Mouse (Mus musculus): ENCODE results near the gene Fam184b. TPM values are rescaled to one million over a fixed set of nuclear protein-coding genes. Genes with fewer than 3 reads are reported as not detected.

The Fam184b gene
- polyA plus RNA-seq, 1 experiment from 2014 or later: 0.28 TPM

GRCm38 (mm10) chr5:45651026-45651703, 11.8 kb upstream of the Fam184b start:
- Histone ChIP-seq H3K27me3 (ENCODE audit: insufficient read depth, low read length) (no peaks in the 10 kb centered on the region), H3K9me3 (ENCODE audit: low read depth, low read length) (no peaks in the 10 kb centered on the region), H3K9ac (no peak overlapping the region), H3K4me3 (ENCODE audit: low read depth, low read length) (no peak overlapping the region), H3K4me1 (ENCODE audit: insufficient read depth) (no peaks in the 10 kb centered on the region), H3K4me2 (no peak overlapping the region), H3K36me3 (ENCODE audit: insufficient read depth) (no peaks in the 10 kb centered on the region), H3K27ac (ENCODE audit: low read depth) (no peak overlapping the region)
- DNase-seq: no peak
- TF ChIP-seq CTCF (IDR thresholded peaks at IDR 0.05; ENCODE audit: low read depth): no peak
- ATAC-seq (ENCODE audit: insufficient read depth): no peak
- 89% methylated on average over 2 of the region's 2 CpGs for WGBS

GRCm38 (mm10) chr5:45639715-45640092, 290 bp upstream of the Fam184b start:
- 2% methylated on average over 8 of the region's 8 CpGs for WGBS
- peak overlapping the region; percentile 54 for H3K4me3 ChIP-seq (ENCODE audit: low read depth, low read length)
- H3K27ac ChIP-seq (ENCODE audit: low read depth): no peak overlapping the region
- no peaks in the 10 kb centered on the region for H3K36me3 ChIP-seq (ENCODE audit: insufficient read depth)
- DNase-seq: peak; percentile 5
- H3K27me3 ChIP-seq (ENCODE audit: insufficient read depth, low read length): no peaks in the 10 kb centered on the region
- peak overlapping the region; percentile 51; the same call in 1 of the 2 replicates for H3K9ac ChIP-seq
- no peak for ATAC-seq (ENCODE audit: insufficient read depth)
- no peak for TF ChIP-seq CTCF (IDR thresholded peaks at IDR 0.05; ENCODE audit: low read depth)
- H3K4me2 ChIP-seq: peak overlapping the region; percentile 99
- H3K4me1 ChIP-seq (ENCODE audit: insufficient read depth): 0 out of 2 replicates have a peak, but pooled peaks cover 4% of the 10 kb centered on the region
- H3K9me3 ChIP-seq (ENCODE audit: low read depth, low read length): no peaks in the 10 kb centered on the region

GRCm38 (mm10) chr5:45638378-45638777, 1.0 kb downstream of the Fam184b start:
- Histone ChIP-seq H3K4me3 (ENCODE audit: low read depth, low read length) (no peak overlapping the region; the same call in 1 of the 2 replicates), H3K27ac (ENCODE audit: low read depth) (no peak overlapping the region), H3K9me3 (ENCODE audit: low read depth, low read length) (no peaks in the 10 kb centered on the region), H3K9ac (no peak overlapping the region), H3K36me3 (ENCODE audit: insufficient read depth) (no peaks in the 10 kb centered on the region), H3K27me3 (ENCODE audit: insufficient read depth, low read length) (no peaks in the 10 kb centered on the region), H3K4me2 (peak overlapping the region; percentile 99; the same call in 1 of the 2 replicates), H3K4me1 (ENCODE audit: insufficient read depth) (0 out of 2 replicates have a peak, but pooled peaks cover 4% of the 10 kb centered on the region)
- ATAC-seq (ENCODE audit: insufficient read depth): no peak
- peak; percentile 49 for DNase-seq
- WGBS: 26% methylated on average over 3 of the region's 3 CpGs
- TF ChIP-seq CTCF (IDR thresholded peaks at IDR 0.05; ENCODE audit: low read depth): no peak

- no peak overlapping the region for H3K4me3 ChIP-seq (ENCODE audit: low read depth, low read length)
- no peaks in the 10 kb centered on the region for H3K36me3 ChIP-seq (ENCODE audit: insufficient read depth)
- H3K27ac ChIP-seq (ENCODE audit: low read depth): no peak overlapping the region
- DNase-seq (no peak), ATAC-seq (ENCODE audit: insufficient read depth) (no peak)
- no peak overlapping the region for H3K4me2 ChIP-seq
- H3K27me3 ChIP-seq (ENCODE audit: insufficient read depth, low read length): no peaks in the 10 kb centered on the region
- no peaks in the 10 kb centered on the region for H3K4me1 ChIP-seq (ENCODE audit: insufficient read depth)
- H3K9ac ChIP-seq: no peak overlapping the region
- TF ChIP-seq CTCF (IDR thresholded peaks at IDR 0.05; ENCODE audit: low read depth): no peak
- peaks cover 5% of the 10 kb centered on the region; the same call in 1 of the 2 replicates for H3K9me3 ChIP-seq (ENCODE audit: low read depth, low read length)
Measured at GRCm38 (mm10) chr5:45629470-45629869, 9.9 kb downstream of the Fam184b start.

- TF ChIP-seq CTCF (IDR thresholded peaks at IDR 0.05; ENCODE audit: low read depth): no peak
- DNase-seq: peak; percentile 7
- Histone ChIP-seq H3K4me1 (ENCODE audit: insufficient read depth) (no peaks in the 10 kb centered on the region), H3K9ac (no peak overlapping the region), H3K4me2 (no peak overlapping the region), H3K9me3 (ENCODE audit: low read depth, low read length) (peaks cover 5% of the 10 kb centered on the region; the same call in 1 of the 2 replicates), H3K27me3 (ENCODE audit: insufficient read depth, low read length) (no peaks in the 10 kb centered on the region), H3K36me3 (ENCODE audit: insufficient read depth) (no peaks in the 10 kb centered on the region), H3K4me3 (ENCODE audit: low read depth, low read length) (no peak overlapping the region), H3K27ac (ENCODE audit: low read depth) (no peak overlapping the region)
- WGBS: 57% methylated on average over 1 of the region's 1 CpGs
- ATAC-seq (ENCODE audit: insufficient read depth): no peak
Measured at GRCm38 (mm10) chr5:45627771-45628170, 11.6 kb downstream of the Fam184b start.

GRCm38 (mm10) chr5:45621511-45621910, 17.9 kb downstream of the Fam184b start:
- Histone ChIP-seq H3K4me3 (ENCODE audit: low read depth, low read length) (no peak overlapping the region), H3K9me3 (ENCODE audit: low read depth, low read length) (peaks cover 5% of the 10 kb centered on the region; the same call in 1 of the 2 replicates), H3K36me3 (ENCODE audit: insufficient read depth) (no peaks in the 10 kb centered on the region), H3K9ac (no peak overlapping the region), H3K27ac (ENCODE audit: low read depth) (no peak overlapping the region), H3K27me3 (ENCODE audit: insufficient read depth, low read length) (no peaks in the 10 kb centered on the region), H3K4me1 (ENCODE audit: insufficient read depth) (no peaks in the 10 kb centered on the region), H3K4me2 (no peak overlapping the region)
- TF ChIP-seq CTCF (IDR thresholded peaks at IDR 0.05; ENCODE audit: low read depth): no peak
- DNase-seq (no peak), ATAC-seq (ENCODE audit: insufficient read depth) (no peak)
- WGBS: 44% methylated on average over 3 of the region's 3 CpGs

- Histone ChIP-seq H3K4me3 (ENCODE audit: low read depth, low read length) (no peak overlapping the region), H3K4me2 (no peak overlapping the region), H3K9ac (no peak overlapping the region), H3K36me3 (ENCODE audit: insufficient read depth) (no peaks in the 10 kb centered on the region), H3K27me3 (ENCODE audit: insufficient read depth, low read length) (no peaks in the 10 kb centered on the region), H3K27ac (ENCODE audit: low read depth) (no peak overlapping the region), H3K4me1 (ENCODE audit: insufficient read depth) (no peaks in the 10 kb centered on the region), H3K9me3 (ENCODE audit: low read depth, low read length) (no peaks in the 10 kb centered on the region)
- no peak for TF ChIP-seq CTCF (IDR thresholded peaks at IDR 0.05; ENCODE audit: low read depth)
- no peak for DNase-seq
- ATAC-seq (ENCODE audit: insufficient read depth): no peak
- WGBS: 83% methylated on average over 4 of the region's 4 CpGs
Measured at GRCm38 (mm10) chr5:45599056-45599455, 40.4 kb downstream of the Fam184b start.

Data from lung, embryonic 14.5 days (tissue).